Mouse (Mus musculus) gastrocnemius, adult 18-20 months (tissue): ENCODE results near the gene Acadm. TPM values are rescaled to one million over a fixed set of nuclear protein-coding genes. Genes with fewer than 3 reads are reported as not detected.
A peak's percentile ranks its signal among the peaks of the same experiment; 100 is the strongest.

ENCODE experiments used
- DNase-seq: peaks from one replicate; pipeline ENCODE4 v3.0.0; 2021; ENCODE audit warnings: low spot score
- total RNA-seq, 2 experiments: library from RNA; stranded (reverse); gene quantifications; 2 replicates each; pipeline ENCODE4 v1.2.3; 2021

Acadm gene
- total RNA-seq, 2 experiments from 2014 or later: 316 to 427 TPM

DNA sequence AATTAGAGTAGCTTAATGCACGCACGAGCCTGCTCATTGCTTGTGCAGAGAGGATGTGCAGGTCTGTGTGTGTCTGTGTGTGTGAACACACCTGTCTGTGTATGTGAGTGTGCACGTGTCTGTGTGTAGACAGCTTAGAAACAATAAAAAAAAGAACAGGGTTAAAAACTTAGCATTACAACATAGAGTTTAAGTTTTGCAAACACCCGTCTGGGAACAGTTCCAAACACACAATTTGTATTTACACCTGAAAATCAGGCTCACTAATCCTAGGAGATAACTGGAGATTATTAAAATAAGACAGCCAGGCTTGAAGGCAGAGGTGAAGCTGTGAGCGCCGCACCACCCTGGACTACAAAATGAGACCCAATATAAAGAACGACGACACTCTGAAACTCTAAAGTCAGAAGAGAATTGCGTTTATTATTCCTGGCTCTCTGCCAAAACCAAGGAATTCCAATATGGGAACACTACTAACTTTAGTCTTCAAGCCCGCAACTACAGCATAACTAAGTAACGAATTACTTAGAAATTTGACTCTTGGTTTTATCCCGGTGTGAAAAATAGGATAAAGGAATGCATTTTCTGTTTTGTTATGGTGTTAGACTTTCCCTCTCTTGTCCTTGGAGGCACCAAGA, 1.3 kb downstream of the Acadm start:
- DNase-seq: no peak

- peak; percentile 15 for DNase-seq
Measured at GRCm38 (mm10) chr3:153941613-153942012, 2.8 kb downstream of the Acadm start.

DNA sequence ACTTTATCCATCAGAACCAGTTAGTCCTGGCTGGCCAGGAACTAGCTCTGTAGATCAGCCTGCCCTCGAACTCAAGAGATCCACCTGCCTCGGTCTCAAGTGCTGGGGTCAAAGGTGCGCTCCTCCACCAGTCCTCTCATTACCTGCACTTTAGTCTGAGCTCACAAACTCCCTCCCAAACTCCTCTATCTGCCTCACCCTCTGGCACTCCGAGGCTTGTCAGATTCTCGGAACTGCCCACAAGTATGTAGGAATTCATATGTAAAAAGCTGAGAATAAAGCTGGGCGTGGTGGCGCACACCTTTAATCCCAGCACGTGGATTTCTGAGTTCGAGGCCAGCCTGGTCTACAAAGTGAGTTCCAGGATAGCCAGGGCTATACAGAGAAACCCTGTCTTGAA, 3.9 kb downstream of the Acadm start:
- DNase-seq: no peak

GRCm38 (mm10) chr3:153940021-153940420, 4.4 kb downstream of the Acadm start:
- DNase-seq: no peak

DNA sequence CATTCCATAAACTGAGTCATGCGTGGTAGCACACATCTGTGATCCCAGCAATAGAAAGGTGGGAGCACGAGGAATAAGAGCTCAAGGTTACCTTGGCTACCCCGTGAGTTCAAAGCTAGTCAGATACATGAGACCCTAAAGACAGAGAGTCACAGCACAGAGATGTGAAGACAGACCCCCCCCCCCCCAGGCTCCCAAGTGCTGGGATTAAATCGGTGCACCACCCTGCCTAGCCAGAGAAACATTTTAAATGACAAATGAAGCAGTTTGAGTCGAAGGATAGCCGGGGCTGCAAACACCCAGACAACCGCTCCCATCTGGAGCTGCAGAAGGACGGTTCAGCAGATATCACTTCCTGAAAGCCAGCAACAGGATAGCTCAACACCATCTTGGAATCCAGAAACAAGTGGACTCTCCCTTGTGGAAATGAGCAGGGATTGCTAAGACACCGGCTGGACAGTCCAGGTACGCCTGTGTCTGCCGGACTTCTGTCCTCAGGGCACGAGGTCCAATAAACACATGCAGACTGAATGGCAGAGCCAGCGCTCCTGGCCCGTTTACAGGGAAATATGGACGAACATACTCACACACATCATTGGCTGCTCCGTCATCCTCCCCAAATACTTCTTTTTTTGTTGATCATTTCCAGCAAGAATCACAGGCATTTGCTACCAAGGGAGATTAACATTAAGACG, 7.2 kb downstream of the Acadm start:
- DNase-seq: no peak

DNA sequence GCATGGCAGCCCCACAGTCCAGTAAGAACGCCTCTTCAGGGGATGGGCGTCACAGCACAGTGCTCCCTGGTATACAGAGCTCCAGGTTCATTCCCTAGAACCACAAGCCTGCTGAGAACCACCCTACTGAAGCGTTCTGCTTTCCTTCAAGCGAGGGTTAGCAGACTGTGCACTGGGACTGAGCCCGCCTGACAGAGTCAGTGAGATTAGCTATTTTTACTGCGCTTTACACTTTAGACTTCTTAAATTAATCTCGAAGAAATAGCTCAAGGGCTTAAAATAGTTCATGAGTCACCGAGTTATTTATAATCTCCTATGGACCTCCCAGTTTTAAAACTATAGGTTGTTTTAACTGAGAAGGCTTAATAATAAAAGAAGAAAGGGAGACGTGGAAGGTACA, 8.6 kb downstream of the Acadm start:
- no peak for DNase-seq

GRCm38 (mm10) chr3:153932461-153932860, 12.0 kb downstream of the Acadm start:
- no peak for DNase-seq

GRCm38 (mm10) chr3:153929526-153929925, 14.9 kb downstream of the Acadm start:
- no peak for DNase-seq

GRCm38 (mm10) chr3:153926333-153926732, 18.1 kb downstream of the Acadm start:
- DNase-seq: no peak

DNA sequence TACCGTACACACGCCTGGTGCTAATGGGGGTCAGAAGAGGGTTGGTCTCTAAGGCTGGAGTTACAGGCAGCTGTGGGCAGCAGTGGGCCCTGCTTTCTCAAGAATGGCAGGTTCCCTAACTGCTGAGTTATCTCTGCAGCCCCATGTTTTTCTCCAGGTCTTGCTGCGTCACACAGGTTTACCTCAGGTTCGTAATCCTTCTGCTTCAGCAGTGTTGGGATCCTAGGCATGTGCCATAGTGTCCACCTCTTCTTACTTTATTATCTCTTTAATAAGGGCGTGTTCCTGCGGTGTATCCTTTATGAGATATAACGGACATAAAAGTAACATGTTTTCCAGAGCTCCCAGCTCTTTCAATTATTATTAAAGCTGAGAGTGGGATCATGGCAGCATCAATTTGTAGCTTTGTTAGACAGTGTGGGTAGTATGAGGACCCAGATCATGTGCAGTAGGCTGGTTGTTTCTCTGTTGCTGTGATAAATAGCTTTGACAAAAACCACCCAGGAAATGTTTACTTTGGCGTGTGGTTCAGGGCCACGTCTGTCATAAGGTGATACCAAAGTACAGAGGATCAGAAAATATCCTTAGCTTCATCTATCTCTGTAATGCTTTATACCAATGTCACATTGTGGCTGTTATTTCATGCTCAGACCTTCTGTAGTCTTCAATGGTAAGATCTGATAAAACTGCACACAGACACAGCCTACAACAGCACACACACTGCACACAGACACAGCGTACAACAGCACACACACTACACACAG, 23.1 kb downstream of the Acadm start:
- DNase-seq: no peak

DNA sequence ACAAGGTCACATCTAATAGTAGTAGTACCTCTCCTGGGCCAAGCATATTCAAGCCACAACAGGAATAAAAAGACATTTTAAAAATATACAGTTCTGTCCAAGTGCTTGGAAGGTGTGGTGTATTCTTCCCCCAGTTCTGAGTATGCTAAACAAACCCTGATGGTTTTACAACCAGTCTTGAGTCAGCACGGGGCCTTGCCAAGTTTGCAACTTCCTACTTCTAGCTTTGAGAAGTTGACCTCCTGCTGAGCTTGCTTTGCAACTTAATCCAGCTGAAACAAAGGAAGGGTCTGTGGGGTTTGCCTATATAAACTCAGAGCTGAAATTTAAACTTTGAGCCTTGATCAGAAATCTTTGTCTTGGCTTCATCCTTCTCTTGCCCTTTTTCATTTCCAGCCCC, 27.2 kb downstream of the Acadm start:
- DNase-seq: no peak

DNA sequence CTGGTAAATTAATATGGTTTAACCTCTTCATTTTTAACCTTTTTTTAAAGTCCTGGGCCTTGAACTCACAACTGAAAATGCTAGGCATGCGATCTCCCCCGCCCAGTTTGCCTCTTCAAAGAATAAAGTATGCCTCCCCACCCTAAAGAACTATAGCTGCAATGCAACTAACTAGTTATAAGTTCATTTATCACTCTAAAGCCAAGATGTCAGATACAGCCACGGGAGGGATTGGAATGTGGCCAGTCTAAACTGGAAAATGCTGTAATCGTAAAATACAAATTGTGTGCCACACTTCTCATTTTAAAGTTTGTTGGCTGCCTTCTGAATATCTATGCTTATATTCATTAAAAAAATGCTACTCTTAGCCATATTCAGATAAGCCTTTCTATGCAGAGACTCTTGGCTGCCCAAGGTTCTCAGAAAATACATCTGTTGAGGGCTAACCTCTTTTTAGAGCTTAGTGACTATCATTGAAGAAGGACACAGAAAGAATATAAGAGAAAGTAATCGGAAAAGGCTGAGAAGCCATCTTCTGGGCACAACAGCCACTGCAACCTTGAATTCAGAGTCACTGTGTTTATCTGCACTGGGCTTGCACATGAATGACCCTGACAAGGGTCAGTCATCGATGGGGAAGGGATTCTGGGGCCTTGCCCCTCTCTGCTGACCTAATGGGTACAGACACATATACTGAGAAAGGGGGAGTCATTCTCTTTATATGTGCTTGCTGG, 30.8 kb downstream of the Acadm start:
- no peak for DNase-seq

DNA sequence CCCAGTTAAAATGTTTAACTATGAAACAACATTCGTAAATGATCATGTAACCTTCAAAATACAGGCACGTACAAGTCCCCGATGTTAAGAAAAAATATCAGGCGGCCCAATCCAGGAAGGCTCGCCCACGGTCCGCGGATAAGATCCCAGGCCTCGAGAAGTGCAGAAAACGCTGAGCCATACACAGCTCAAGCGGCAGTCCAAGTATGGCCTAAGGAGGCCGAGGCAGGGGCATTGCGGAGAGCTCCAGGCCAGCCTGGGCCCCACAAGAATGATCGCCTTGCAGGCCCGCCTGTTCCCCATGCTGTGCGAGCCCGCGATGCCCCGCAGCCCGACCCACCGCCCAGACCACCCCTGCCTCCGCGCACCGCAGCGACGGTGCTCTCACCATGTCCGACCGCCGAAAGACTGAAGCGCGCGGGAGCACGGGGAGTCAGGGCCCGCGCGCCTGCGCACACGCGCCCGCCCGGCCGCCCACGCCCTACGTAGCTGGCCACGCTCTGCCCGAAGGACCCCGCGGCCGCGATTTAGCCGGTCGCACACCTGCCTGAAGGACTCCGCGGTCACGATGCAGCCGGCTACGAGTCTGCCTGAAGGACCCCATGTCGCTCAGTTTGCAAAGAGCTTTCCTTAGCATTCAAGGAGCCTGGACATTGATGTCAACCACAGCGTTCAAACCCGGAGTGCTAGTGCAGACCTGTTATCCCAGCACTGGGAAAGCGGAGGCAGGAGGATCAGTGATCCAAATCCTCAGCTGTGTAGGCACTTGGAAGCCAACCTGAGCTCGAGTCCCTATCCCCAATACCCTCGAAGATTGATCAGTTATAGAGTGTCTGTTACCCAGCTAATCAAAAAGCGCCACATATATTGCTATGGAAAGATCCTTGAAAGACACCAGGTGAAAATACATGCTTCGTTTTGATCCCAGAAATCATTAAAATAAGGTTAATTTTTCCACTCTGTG, 31.6 kb downstream of the Acadm start, which contains the start of gene Rabggtb:
Gene Rabggtb (minus strand): TSS at position 464 of the 964 bp plus-strand sequence.
- DNase-seq: peak; percentile 95

DNA sequence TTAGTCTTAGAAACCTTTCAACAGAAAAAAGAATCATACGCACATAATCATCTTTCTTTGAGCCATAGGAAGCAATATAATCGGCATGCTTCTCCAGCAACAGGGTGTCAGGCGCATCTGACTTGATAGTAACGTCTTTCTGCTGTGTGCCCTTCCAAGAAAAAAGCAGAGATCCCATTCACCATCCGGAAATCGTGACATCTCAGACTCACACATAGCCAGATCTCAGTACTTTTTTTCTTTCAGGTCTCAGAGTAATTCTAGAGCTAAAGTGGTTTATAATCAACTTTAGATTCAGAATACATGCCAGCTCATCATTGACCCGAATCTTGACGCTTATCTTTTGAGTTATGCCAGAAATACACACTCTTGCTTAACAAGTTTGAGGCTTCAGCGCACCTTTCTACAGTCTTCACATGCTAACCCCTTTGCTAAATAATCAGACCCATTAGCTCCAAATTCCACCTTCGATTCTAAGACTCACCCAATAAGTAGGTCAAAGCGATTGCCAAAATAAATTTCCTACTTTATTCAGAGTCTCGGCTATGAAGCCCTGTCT, 32.5 kb downstream of the Acadm start:
- DNase-seq: no peak

DNA sequence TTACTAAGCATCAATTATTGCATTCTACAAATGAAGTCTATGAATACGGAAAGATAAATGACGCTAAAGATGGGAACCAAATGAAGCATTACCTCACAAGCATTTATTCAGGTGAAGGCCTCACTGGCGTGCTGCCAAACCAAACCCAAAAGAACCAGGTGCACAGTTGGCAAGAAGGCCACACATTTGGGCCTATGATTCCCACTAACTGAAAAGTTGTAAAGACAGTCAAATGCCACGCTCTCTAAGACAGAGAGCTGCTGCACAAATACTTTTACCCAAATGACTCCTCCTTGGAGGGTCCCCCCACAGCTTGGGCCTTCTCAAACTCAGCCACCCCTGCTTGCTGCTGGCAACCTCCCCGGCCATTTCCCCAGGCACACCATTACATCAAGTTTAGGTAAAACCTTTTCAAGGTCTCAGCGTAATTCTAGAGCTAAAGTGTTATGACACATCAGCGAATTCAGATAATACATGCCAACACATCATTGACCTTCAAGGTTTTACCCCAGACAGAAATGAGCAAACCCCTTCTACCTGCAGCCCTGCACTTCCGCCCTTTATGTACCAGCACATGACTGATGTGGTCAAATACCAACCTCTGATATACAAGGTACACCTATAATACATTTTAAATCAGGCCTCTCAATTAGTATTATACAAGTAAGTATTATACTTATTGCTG, 33.1 kb downstream of the Acadm start:
- no peak for DNase-seq

DNA sequence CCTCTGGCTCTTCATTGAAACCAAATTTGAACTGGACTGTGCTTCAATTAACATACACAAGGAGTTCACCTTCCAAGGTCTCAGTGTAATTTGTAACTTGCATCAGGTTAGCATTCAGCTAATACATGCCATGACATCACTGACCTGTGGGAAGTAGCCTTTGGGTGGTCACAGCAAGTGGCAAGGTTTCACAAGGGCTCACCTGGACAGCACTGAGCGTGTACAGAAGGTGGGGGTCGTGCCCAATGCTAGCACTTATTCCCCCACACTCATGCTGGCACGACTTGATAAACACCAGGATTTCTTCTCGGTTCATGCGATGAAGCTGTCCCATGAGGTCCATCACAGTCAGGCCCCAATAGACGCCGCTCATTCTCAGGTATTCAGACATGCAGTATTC, 33.9 kb downstream of the Acadm start:
- DNase-seq: no peak

DNA sequence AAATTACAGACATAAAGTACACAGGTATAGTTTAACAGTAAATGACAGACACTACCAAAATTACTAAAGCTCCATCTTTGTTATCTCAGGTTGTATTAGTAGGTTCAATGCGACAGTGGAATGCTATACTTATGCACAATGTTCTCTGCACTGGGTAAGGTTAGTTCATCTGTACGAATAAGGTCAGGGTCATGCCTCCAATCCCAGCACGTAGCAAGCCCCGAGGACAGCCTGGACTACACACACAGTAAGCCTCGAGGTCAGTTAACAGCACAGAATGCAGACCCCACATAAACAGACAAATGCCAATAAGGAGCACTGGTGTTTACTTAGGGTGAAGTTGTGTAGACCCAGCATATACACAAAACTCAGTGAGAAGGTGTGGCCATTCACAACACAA, 35.5 kb downstream of the Acadm start:
- no peak for DNase-seq

GRCm38 (mm10) chr3:153906136-153906871, 38.1 kb downstream of the Acadm start, which contains the start of gene Msh4:
Gene Msh4 (minus strand): TSS chr3:153906138.
- DNase-seq: no peak
